Mouse (Mus musculus) megakaryocyte, embryonic 14.5 days (primary cell): ENCODE data around the gene Cd3e. TPM values are rescaled to one million over a fixed set of nuclear protein-coding genes. Genes with fewer than 3 reads are reported as not detected.
A peak's percentile ranks its signal among the peaks of the same experiment; 100 is the strongest.

Experiments used
- H3K27me3 ChIP-seq: replicated peaks from 2 replicates; pipeline ENCODE3; 2012; ENCODE audit warnings: inconsistent platforms
- H3K36me3 ChIP-seq: replicated peaks from 2 replicates; pipeline ENCODE3; 2012; ENCODE audit warnings: low read length, inconsistent platforms, mixed read lengths
- H3K4me1 ChIP-seq: 2 replicates; pipeline ENCODE4 v1.6.1; 2012; ENCODE audit warnings: inconsistent platforms
- H3K4me3 ChIP-seq: replicated peaks from 2 replicates; pipeline ENCODE3; 2012; ENCODE audit warnings: moderate library complexity, mild to moderate bottlenecking, inconsistent platforms
- H3K9me3 ChIP-seq: 2 replicates; pipeline ENCODE4 v1.6.1; 2012; ENCODE audit warnings: inconsistent platforms
- FLI1 ChIP-seq: IDR thresholded peaks from 2 replicates; pipeline ENCODE4 v1.6.1; 2012; ENCODE audit warnings: low read length, inconsistent platforms, mixed read lengths
- GATA1 ChIP-seq: IDR thresholded peaks from 3 replicates; pipeline ENCODE4 v1.6.1; 2012; ENCODE audit warnings: mixed read lengths, low read length, inconsistent platforms, borderline replicate concordance
- polyA plus RNA-seq: library from polyadenylated mRNA; stranded (reverse); fragments of >175 nt; gene quantifications from 2 replicates; pipeline ENCODE4 v1.2.3, GENCODE M21; 2012; ENCODE audit warnings: low replicate concordance; ENCODE audit not compliant: insufficient read depth

Cd3e gene
- not detected in 2 replicates for polyA plus RNA-seq

DNA sequence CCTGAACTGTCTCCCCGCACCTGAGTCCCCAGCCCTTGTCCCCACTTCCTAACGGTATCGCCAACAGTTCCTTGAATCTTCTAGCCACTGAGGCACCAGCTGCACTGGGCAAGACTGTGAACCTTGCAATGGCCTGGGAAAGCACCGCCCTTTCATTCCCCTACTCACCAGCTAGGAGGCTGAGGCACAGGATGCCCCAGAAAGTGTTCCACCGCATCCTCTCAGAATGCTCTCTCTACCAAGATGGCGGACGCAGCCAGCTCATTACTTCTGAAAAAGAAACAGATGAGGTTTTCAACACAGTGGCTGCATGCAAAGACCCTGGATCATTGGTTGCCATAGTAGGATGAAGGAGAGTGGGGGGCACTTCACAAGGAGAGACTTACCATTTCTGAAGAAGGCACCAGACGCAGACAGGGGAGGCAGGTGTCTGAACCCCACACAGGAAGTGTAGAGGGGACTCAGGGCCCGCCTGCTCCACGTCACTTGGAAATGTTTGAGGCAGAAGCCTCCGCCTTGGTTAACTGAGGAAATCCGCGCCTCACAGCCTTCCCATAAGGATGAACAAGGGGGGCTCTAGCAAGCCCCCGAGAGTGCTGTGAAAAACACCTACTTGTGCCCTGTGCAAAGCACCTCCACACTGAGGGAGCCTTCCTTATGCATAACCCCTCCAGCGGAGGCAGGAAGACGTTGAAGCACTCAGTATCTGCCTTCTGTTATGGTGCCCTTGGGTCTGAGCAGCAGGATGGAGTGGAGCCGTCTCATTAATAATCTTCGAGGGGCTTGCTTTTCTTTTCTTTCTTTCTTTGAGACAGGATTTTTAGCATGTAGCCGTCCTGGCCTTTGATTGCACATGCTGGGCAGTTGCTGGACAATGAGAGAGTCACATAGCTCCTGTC lies at the start of gene Cd3e:
Gene Cd3e, minus strand, starts transcription at position 448 of the 899 bp plus-strand sequence.
- Histone ChIP-seq H3K4me3 (no peak within 1 kb of the TSS), H3K4me1 (0 out of 2 replicates have a peak, but pooled peaks cover 2% of the 10 kb centered on the region), H3K9me3 (peaks cover 6% of the 10 kb centered on the region), H3K36me3 (no peaks in the 10 kb centered on the region), H3K27me3 (peaks cover 70% of the 10 kb centered on the region)
- no peak for TF ChIP-seq FLI1
- no peak for TF ChIP-seq GATA1

DNA sequence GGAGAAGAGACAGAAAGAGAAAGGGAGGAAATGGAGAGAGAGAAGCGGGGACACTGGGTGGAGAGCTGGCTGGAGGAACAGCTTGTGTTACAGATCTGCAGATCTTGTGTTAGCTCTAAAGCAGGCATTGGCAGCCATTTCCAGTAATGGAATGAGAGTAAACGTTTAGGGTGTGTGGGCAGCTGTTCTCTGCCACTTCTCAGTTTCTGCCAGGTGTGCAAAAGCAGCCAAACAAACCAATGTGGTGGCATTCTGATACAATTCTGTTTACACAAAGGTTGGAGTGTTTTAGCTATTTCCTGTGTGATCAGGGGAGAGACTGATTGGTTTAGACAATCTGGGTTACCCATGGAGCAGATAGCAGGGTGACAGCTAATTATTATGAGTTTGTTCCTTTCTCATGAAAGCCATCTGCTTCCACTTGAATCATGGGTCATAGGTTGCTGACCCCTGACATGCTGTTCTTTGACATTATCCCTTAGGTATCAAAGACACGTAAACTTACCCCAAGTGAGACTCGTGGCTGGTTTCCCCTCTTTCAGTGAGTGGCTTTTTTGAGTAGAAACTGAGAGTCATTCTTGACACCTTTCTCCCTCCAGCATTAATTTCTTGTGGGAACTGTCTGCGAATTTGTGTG lies 49.0 kb upstream of the Cd3e start:
- TF ChIP-seq FLI1 (no peak), GATA1 (no peak)
- no peak overlapping the region for H3K4me3 ChIP-seq
- peaks cover 6% of the 10 kb centered on the region; the same call in 1 of the 2 replicates for H3K9me3 ChIP-seq
- H3K4me1 ChIP-seq: peaks cover 7% of the 10 kb centered on the region
- no peaks in the 10 kb centered on the region for H3K36me3 ChIP-seq
- H3K27me3 ChIP-seq: peaks cover 75% of the 10 kb centered on the region

- Histone ChIP-seq H3K4me3 (peak within 1 kb of the TSS; percentile 84), H3K4me1 (peaks cover 7% of the 10 kb centered on the region), H3K27me3 (peaks cover 71% of the 10 kb centered on the region), H3K36me3 (no peaks in the 10 kb centered on the region), H3K9me3 (peaks cover 6% of the 10 kb centered on the region; the same call in 1 of the 2 replicates)
- TF ChIP-seq GATA1 (no peak), FLI1 (no peak)
These were observed 45.8 kb upstream of the Cd3e start, which contains the start of gene Mpzl3 for GRCm38 (mm10) chr9:45055082-45055713. Gene Mpzl3 (plus strand): TSS chr9:45055186.

DNA sequence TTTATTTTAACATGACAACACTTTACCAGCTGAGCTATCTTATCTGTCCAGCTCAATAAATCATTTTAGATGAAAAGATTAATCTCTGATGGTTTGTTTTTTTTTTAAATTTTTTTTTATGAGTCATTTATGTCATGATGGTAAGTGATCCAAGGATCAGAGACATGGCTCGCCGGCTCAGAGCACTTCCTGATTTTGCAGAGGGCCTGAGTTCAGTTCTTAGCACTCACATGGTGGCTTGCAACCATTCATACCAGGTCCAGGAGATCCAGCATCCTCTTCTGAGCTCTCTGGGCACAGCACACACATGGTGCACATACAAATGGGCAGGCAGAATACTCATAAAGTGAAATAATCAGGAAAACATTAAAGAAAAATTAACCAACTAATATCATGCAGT lies 40.9 kb upstream of the Cd3e start:
- TF ChIP-seq FLI1: no peak
- TF ChIP-seq GATA1: no peak
- peaks cover 5% of the 10 kb centered on the region for H3K4me1 ChIP-seq
- H3K36me3 ChIP-seq: no peaks in the 10 kb centered on the region
- peaks cover 44% of the 10 kb centered on the region for H3K27me3 ChIP-seq
- peaks cover 5% of the 10 kb centered on the region; the same call in 1 of the 2 replicates for H3K9me3 ChIP-seq
- no peak overlapping the region for H3K4me3 ChIP-seq

GRCm38 (mm10) chr9:45049731-45050130 lies 40.3 kb upstream of the Cd3e start:
- peaks cover 44% of the 10 kb centered on the region for H3K27me3 ChIP-seq
- no peak for TF ChIP-seq FLI1
- no peaks in the 10 kb centered on the region for H3K4me1 ChIP-seq
- no peaks in the 10 kb centered on the region for H3K36me3 ChIP-seq
- no peaks in the 10 kb centered on the region for H3K9me3 ChIP-seq
- no peak overlapping the region for H3K4me3 ChIP-seq

DNA sequence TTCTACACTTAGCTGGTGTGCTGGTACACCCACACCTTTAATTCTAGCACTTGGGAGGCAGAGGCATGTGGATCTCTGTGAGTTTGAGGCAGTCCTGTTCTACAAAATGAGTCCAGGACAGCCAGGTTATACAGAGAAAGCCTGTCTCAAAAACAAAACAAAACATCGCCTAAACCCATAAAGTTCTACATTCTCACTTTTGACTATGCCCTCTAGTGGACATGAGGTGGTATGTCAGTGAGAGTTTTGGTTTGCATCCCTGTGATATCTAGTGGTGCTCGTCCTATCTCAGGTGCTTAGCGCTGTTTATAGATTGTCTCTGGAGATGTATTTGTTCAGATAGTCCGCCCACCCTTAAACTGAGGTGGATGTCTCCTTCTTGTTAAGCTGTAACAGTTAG lies 39.1 kb upstream of the Cd3e start:
- Histone ChIP-seq H3K27me3 (peaks cover 44% of the 10 kb centered on the region), H3K36me3 (no peaks in the 10 kb centered on the region), H3K9me3 (no peaks in the 10 kb centered on the region), H3K4me1 (no peaks in the 10 kb centered on the region), H3K4me3 (peak overlapping the region; percentile 65)
- TF ChIP-seq GATA1 (no peak), FLI1 (no peak)

- TF ChIP-seq GATA1 (no peak), FLI1 (no peak)
- Histone ChIP-seq H3K9me3 (no peaks in the 10 kb centered on the region), H3K36me3 (no peaks in the 10 kb centered on the region), H3K27me3 (peaks cover 51% of the 10 kb centered on the region), H3K4me1 (peaks cover 11% of the 10 kb centered on the region), H3K4me3 (peak overlapping the region; percentile 9)
These were observed 37.5 kb upstream of the Cd3e start for GRCm38 (mm10) chr9:45046973-45047372.

GRCm38 (mm10) chr9:45042947-45043346 lies 33.5 kb upstream of the Cd3e start:
- H3K4me3 ChIP-seq: no peak overlapping the region
- no peaks in the 10 kb centered on the region for H3K36me3 ChIP-seq
- no peaks in the 10 kb centered on the region for H3K9me3 ChIP-seq
- H3K4me1 ChIP-seq: peaks cover 17% of the 10 kb centered on the region
- TF ChIP-seq FLI1: no peak
- TF ChIP-seq GATA1: no peak
- peaks cover 81% of the 10 kb centered on the region for H3K27me3 ChIP-seq

GRCm38 (mm10) chr9:45042056-45042720 lies 32.8 kb upstream of the Cd3e start:
- no peak overlapping the region for H3K4me3 ChIP-seq
- TF ChIP-seq FLI1: no peak
- no peaks in the 10 kb centered on the region for H3K9me3 ChIP-seq
- peaks cover 83% of the 10 kb centered on the region for H3K27me3 ChIP-seq
- peaks cover 17% of the 10 kb centered on the region for H3K4me1 ChIP-seq
- H3K36me3 ChIP-seq: no peaks in the 10 kb centered on the region
